Mouse (Mus musculus) cerebellum, adult 2 months (tissue): ENCODE data around the gene Klhdc8b.

Experiments used
- CTCF ChIP-seq: fragments of 200-500 bp; IDR thresholded peaks from 2 replicates; pipeline ENCODE4 v1.5.1; 2011; ENCODE audit warnings: low read depth, mild to moderate bottlenecking, control low read depth, low read length, moderate library complexity, borderline replicate concordance; ENCODE audit not compliant: insufficient read depth
- POLR2A ChIP-seq: fragments of 200-500 bp; IDR thresholded peaks from 2 replicates; pipeline ENCODE4 v1.6.1; 2011; ENCODE audit warnings: low read length, control low read depth, borderline replicate concordance; ENCODE audit not compliant: insufficient read depth

DNA sequence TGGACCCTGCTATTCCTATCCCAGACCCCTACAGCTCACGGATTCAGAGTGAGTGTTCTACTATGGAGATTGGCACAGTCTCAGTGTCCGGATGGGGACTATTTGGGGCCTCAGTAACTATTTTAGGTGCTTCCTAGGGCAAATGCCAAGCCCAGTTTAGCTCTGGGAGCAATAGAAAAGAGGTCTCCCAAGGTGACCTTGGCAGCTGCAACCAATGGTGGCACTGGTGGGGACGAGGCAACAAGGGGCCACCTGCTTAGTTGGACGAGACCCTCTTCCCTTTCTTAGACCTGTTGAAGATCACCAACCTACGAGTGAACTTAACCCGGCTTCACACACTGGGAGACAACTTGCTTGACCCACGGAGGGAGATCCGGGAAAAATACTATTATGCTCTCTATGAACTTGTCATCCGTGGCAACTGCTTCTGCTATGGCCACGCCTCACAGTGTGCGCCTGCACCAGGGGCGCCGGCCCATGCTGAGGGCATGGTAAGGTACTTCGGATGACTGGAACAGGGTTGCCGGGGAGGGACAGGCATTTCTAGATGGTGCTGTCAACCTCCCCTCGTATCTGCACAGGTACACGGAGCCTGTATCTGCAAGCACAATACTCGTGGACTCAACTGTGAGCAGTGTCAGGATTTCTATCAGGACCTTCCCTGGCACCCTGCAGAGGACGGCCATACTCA lies 20.3 kb upstream of the Klhdc8b start:
- TF ChIP-seq POLR2A = no peak
- TF ChIP-seq CTCF = no peak
